Mouse (Mus musculus) kidney, postnatal 36 days (tissue): Measurements from ENCODE around the gene Nr1h3.

Source experiments
- DNase-seq, 2 experiments: peaks; one replicate each; pipeline ENCODE4 v3.0.0; 2021 to 2022; ENCODE audit warnings: mixed read lengths in 2 of 2

Gene Nr1h3

DNA sequence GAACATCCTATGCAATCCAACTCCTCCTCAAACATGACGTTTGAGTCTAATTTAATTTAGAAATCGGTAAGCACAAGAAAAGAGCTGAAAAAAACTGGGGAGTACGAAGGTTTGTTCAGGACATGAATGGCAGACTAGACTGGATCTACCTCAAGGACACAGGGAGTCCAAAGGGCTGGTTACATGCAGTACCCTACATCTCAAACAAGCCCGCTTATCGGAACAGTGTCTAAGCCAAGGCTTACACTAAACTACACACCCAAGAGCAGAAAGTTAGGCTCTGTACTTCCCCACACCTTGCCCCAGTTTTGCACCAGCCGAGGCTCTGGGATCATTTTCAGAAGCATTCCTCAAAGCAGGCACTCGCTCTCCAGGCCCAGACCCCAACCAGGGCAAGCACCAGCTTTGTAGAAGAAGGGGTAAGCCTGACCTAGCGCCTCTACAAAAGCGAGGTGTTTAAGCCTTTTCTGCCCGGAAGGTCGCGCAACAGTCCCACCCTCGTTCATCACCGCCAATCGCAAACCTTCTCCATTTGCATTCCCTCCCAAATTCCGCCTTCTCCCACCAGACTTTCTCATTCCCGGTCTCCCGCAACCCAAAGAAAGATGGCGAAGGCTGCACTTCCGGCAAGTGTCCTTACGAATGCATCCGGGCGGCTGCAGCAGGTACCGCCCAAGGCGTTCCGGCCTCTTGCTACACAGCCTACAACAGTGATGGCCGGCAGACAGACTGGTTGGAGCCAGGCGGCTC lies at the start of gene Nr1h3, which contains the start of gene Acp2:
Gene Nr1h3, minus strand, starts transcription at position 613 of the 750 bp plus-strand sequence.
Gene Acp2, plus strand, starts transcription at position 664 of the 750 bp plus-strand sequence.
- peak; percentile 91 to 93 for DNase-seq

DNA sequence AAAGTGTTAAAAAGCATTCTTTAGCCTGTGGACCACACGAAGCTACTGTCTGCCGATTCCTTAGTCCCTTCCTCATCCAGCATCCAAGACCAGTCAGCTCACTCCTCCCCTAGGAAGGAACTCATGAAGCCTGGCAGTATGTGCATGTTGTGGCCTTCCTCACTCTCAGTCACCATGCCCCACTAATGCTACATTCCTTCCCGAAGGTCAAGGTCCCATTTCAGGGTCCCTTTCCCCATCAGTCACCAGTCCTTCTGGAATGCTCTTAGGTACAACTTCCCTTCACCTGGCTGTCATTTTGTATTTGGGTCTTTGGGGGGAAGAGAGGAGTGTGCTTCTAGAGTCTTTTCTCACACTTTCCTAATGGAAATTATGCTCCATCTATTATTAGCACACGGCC lies 49.4 kb upstream of the Nr1h3 start:
- DNase-seq: no peak

DNA sequence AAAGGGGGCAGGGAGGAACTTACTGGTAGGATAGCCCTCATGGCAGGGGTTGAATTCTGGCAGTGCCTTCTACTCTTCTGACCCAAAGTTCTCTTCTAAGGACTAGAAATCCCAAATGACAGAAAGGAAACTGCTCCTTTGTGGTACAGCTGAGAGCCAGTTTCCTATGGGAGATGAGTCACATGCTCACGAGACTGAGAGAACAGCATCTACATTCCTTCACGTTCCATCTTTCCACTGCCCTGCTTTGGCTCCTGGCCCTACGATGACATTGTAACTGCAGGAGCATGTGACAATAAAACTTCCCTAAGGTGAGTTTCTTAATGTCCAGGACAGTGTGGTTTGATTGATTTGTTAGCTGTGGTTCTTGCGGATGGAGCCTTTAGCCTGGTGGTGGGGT lies 45.7 kb upstream of the Nr1h3 start:
- no peak for DNase-seq

DNA sequence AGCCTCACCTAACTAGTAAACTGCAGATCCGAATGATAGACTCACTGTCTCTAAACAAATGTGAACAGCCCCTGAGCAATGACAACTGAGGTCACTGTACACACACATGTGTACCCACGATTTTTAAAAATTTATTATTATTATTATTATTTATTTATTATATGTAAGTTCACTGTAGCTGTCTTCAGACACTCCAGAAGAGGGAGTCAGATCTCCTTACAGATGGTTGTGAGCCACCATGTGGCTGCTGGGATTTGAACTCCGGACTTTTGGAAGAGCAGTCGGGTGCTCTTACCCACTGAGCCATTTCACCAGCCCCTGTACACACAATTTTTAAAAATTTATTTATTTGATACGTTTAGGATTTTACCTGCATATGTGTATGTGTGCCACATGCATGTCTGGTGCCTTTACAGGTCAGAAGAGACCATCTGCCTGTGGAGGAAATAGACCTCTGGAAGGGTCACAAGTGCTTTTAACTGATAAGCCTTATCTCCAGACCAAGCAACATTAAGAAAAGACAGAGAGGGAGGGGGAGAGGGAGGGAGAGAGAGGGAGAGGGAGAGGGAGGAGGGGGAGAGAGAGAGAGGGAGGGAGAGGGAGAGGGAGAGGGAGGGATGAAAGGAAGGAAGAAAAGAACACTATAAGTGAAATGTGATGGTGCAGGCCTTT lies 42.1 kb upstream of the Nr1h3 start:
- no peak for DNase-seq

DNA sequence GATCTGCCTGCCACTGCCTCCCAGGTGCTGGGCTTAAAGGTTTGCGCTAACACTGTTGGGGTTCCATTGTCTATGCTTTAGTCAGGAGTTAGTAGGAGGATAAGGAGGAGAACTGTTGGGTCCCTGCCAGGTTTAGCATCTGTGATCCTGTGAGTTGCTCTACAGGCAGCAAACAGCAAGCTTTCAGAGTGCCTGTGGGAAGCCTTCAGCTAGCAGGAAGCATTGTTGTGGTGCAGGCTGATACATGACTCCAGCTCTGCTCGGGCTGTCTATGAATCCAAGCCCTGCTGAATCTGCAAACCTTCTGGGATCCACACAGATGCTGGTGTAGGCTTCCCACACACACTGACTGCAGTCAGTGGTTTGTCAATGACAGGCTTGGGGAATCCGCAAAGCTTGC lies 40.8 kb upstream of the Nr1h3 start:
- DNase-seq: no peak

DNA sequence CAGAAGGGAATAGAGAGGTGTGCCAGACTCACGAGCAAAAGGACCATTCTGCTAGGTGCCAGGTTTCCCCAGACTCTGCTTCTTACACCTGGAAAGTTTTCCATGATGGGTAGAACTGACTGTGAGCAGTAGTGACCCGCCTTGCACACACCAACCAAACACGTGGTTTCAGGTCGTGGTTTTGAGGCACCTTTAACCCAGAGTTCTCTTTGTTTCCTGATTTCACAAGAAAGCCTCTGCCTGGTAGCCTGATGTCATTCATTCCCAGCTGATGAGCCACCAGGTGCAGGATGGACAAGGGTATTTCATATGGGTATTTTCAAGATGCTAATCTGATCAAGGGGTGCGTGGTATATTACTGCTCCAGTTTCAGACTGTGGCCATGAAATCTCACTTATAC lies 39.9 kb upstream of the Nr1h3 start:
- no peak for DNase-seq

DNA sequence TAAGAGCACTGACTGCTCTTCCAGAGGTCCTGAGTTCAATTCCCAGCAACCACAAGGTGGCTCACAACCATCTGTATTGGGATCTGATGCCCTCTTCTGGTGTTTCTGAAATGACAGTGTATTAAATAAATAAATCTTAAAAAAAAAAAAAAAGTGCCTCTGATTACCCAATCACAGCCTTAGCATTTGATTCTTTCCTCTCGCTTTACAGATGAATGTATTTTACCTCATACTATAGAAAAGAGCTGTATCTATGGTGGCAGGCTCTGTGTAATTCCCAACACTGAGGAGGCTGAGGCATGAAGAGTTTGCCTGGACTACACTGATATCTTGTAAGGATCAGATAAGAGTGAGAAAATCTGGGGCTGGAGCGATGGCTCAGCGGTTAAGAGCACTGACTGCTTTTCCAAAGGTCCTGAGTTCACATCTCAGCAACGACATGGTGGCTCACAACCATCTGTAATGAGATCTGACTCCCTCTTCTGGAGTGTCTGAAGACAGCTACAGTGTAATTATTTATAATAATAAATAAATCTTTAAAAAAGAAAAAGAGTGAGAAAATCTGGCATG lies 35.0 kb upstream of the Nr1h3 start:
- peak in 1 of 2 experiments; percentile 17 for DNase-seq

DNA sequence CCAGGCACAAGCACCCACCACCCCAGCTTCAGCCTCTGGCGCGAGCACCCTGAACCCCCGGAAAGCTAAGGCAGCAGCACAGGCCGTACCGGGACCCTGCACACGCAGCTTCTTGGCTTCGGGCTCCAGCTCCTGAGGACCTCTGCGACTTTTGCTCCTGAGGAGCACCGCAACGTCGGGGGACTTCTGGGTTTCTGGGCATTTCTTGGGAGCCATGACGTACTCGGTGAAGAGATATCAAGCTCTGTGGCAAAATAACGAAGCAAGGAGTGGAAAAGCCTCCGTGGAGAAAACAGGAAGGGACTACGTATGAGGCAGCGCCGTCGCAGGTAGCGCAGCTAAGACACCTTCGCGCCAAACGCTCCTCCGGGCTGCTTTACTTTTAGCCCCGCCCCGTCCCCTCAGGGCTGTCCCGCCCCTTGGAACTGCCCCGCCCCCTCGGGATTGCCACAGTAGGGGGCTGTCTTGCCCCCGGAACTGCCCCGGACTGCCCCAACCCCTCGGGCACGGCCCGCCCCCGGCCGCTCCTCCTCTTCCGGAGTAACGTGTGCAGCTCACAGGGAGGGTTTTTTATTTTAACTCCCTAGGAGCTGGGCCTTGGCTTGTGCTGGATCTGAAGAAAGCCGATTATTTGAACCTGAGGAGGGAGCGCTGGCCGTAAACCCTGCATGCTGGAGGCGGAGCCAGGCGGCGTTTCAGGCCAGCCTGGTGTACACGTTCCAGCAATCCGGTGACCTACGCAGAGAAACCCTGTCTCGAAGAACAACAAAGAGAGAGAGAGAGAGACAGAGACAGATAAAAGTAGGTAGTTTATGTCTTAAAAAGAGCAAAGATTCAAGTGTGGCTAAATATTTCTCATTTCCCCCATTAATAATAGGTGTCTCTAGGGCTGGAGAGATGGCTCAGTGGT lies 34.2 kb upstream of the Nr1h3 start, which contains the start of gene Ddb2:
Gene Ddb2, minus strand, starts transcription at position 382 of the 910 bp plus-strand sequence.
- peak; percentile 94 to 98 for DNase-seq

DNA sequence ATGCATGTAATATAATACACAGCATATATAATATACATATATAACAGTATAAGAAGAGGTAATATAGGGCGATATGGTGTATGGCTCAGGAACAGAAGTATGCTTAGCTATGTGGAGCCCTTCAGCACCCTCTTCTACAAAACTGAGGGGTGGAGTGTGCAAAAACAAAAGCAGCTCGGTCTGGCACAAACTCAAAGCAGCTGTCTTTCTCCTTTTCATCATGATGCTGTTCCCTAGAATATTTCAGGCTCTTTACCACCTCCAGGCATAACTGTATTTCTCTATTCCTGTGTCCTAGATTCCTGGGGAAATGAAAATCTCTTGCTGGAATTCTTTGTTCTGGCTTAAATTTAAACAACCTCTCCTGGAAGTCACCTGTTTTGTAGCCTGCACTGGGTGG lies 27.1 kb upstream of the Nr1h3 start:
- DNase-seq: no peak

DNA sequence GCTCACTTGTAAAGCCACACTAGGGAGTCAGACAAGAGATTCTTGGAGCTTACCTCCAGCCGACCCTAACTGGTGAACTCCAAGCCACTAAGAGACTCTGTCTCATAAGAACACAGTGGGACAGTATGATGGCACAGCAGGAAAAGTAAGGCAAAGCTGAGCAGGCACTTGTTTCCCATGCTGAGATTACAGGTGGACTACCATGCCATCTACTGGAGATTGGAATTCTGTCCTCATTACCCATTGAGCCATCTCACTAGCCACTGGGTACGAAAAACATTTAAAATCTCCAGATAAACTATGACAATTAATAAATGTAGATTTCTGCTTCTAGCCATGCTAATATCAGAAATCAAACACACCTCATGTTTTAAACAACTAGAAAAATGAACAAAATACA lies 21.0 kb upstream of the Nr1h3 start:
- no peak for DNase-seq

DNA sequence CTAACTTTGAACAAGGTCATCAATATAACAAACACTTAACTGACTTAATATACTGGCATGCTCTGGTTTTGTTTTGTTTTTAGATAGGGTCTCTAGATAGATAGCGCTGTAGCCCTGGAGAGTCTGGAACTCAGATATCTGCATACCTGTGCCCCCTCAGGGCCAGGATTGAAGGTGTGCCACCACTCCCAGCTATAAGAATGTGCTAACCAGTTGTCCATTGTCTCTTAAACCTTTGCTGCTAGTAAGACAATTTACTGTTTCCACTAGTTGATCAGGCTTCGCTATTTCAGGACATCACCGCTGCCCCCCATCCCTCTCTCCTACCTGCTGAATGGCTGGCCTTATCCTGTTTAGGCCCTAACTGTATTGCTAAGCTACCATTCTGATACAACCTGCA lies 17.9 kb upstream of the Nr1h3 start:
- DNase-seq: no peak

DNA sequence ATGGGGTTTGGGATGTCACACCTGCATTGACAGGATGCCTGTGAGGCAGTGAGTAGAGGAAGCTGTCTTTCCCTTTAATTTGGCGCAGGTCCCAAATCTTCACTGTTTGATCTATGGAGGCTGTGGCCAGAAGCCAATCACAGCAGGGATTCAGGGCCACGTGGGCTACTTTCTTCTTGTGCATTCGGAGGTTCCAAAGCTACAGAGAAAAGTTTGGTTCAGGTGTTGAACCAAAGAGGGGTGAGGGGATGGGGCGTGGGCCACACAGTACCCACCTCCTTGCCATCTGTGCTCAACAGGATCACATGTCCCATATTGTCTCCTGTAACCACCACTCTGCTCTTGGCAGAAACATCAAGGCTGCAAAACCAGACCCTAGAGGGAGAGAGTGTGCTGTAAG lies 14.4 kb upstream of the Nr1h3 start:
- DNase-seq: no peak

DNA sequence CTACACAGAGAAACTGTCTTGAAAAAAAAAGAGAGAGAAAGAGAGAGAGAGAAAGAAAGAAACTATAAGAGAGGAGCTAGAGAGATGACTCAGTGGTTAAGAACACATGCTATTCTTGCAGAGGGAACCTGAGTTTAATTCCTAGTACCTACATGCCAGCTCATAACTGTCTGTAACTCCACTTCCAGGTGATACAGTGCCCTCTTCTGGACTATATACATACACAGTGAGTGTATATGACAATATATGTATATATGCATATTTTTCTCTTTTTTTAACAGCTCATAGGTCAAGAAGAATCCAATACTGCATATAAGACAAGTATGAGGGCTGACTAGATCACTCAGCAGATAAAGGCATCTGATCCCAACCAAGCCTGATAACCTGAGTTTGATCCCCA lies 10.7 kb upstream of the Nr1h3 start:
- no peak for DNase-seq

DNA sequence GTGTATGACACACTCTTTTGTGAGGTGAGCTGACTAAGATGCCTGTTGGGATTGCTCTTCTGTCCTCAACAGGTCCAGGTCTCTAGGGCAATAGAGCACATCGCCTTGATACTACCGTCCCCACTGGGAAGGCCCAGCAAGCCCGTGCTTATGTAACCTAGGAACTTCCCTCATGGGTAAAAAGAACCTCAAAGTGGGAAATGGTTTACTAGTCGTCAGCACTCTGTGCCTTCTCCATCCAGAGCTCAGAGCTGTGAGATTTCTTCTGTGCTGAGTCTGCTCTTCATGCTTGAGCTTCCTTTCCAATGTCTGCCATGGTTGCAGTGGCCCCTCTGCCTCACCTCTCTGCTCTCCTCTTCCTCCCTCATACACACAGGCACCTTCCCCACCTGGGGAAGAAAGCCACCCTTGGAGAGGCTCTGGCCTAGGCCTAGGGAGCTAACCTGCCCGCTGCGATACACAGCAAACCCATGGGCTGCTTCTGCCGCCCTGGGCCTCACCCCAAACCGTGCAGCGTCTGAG lies 3.7 kb upstream of the Nr1h3 start:
- no peak for DNase-seq

DNA sequence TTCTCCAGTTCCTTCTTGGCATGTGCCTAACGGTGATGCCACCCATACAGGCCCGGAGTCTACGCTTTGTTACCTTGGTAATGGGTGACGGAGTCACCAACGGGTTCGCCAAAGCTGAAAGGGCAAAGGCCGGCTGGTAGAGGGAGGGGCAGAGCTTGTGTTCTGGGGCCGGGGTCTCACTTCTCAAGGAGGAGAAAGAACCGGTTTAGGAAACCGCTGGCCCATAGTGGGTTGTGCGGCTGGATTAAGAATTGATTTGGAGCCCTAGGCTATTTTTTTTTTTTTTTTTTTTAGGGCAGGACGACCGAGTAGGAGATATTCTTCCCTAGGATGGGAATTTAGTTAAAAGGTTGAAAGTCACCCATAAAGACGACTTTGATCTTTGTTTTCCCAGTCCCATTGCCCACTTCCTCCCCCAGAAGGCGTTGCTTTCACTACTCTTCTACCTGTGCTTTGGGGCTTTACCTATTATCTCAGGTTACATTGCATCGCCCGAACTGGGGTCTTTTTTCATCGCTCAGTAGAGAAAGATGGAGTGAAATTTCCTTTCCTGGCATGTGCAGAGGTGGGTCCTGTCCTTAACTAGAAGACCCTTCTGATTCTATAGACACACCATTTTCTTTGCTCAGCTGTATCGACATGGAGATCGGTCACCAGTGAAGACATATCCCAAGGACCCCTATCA lies 480 bp upstream of the Nr1h3 start:
- DNase-seq: no peak

DNA sequence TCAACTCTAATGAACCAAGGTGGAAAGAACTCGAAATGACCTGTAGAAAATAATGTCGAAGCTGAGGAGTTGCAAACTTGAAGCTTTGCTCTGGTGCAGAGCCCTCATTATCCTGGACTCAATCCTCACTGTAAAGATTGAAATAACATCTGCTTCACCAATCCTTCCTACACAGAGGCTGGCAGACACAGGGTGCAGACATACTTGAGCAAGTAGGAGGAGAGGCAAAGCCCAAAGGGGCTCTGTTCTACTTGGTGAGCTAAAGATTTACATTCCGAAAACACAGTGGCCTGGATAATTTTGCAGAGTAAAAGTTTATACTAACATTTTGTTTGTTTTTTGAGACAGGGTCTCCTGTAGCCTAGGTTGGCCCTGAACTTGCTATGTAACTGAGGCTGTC lies 3.7 kb downstream of the Nr1h3 start:
- DNase-seq: no peak

DNA sequence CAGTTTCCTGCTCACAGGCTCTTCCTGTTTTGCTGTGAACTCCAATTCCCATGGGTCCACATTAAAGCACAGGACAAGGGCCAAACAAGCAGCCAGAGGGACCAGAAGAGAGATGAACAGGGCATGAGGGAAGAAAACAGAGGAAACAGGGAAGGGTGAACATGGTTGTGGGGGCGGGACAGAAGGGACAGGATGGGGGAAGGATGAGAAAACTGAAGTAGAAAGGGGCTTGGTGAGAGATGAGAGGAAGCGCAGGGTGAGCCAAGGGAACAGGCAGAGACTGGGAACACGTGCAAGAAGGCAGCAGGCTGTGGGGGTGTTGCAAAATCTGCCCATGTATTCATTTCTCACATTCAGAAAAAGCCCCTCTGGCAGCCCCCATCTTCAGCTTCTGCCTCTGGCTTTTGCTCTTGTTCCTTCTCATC lies 6.0 kb downstream of the Nr1h3 start:
- peak; percentile 44 to 65 for DNase-seq

DNA sequence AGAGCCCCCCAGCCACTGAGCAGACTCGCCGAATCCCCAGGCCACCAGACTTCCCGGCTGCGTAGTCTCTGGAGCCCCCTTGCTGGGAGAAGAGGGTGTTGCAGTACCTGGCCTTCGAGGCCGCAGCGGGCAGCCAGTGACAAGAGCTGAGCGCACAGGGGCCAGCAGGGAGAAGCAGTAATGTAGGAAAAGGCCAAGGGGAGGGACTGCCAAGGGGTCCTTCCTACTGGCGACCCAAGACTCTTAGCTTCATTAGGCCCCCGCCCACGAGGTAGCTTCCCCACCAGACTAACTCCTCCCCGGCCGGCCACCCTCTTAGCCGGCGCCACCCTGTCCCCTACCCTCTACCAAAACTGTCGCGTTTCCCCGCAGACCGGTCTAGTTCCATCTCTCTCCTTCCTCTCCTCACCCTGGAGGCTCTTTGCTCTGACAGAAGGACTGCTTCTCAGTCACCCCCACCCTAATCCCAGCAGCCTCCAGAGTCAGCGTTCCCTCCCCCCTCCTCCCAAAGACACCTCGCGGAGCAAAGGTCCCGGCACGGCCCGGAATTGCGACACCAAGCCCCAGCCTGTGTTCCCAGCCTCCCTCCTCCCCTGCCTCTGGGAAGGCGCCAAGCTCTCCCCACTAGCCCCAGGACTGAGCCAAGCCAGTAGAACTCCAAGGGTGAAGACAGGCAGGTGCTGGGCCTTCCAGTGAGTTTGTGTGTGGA lies 7.9 kb downstream of the Nr1h3 start:
- peak; percentile 94 to 95 for DNase-seq

DNA sequence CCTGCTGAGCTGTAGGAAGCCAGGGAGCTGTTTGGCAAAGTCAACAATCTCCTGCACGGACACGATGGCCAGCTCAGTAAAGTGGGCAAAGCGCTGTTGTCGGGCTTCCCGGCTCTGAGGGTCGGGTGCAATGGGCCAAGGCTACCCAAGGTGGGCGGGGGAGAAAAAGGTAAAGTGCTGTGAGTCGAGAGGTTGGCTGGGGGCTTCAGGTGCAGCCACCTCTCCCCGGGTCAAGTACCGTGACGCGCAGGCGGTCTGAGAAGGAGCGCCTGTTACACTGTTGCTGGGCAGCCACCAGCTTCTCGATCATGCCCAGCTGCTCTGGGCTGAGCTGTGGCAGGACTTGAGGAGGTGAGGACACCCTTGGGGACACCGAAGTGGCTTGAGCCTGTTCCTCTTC lies 12.1 kb downstream of the Nr1h3 start:
- no peak for DNase-seq

DNA sequence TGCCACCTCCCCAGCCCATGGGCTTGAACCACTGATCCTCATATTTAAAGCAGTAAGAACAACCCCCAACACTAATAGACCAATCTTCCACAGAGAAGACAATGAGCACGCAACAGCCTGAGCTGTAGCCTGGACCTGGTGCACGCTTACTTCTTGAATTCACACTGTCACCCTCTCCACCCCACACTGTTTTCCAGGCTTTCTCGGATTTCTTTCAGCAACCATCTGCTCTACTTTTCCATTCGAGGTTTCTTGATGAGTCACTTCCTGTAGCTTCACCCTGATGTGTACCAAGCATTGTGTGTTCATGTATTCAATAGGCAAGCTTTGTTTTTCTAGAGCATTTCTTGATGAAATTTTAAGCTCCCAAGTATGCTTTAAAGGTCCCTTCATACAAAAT lies 15.2 kb downstream of the Nr1h3 start:
- no peak for DNase-seq

DNA sequence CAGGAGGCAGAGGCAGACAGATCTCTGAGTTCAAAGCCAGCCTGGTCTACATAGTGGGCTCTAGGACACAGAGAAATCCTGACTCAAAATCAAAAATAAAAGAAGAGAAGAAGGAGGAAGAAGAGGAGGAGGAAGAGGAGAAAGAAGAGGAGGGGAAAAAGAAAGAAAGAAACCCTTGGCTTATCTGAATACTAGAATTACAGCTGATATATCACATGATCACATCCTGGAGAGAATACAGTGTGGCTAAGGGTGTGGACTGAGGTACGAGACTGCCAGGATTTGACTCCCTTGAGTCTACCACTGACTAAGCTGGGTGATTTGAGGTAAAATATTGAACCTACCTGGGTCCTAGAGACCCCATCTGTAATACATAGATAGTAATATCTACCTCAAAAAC lies 16.4 kb downstream of the Nr1h3 start:
- DNase-seq: no peak
